In the genomic region with DNA sequence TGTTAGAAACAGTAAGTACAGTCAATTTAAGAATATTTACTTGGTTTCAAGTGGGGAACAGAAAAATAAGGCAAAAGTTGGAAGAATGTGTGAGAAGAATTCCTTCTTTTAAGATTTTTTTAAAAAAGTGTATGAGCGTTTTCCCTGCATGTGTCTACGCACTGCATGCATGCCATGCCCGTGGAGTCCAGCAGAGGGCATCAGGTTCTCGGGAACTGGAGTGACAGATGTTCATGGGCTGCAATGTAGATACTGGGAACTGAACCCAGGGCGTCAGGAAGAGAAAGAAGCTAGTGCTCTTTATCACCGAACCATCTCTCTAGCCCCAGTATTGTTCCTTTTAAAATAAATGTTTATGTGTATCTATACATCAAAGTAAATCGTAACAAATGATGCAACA, we compare ENCODE assay signal across 8 mouse cellular contexts.
A peak's percentile ranks its signal among the peaks of the same experiment; 100 is the strongest.
DNase-seq lines count a peak whose midpoint lies in the region; ATAC-seq and TF ChIP-seq lines count a peak whose summit lies in the region.

No protein-coding gene starts in this region.

- no peaks in the 10 kb centered on the region for H3K27me3 ChIP-seq in neural tube, embryonic 15.5 days (replicated peaks)

- no peak overlapping the region for H3K4me3 ChIP-seq in gastrocnemius, adult 2 months
- no peak overlapping the region for H3K4me3 ChIP-seq in neural tube, embryonic 15.5 days (replicated peaks)

- ATAC-seq in neural tube, embryonic 15.5 days (ENCODE audit: low FRiP score), result no peak
- ATAC-seq in megakaryocyte-erythroid progenitor cell, adult 5-6 weeks (replicated peaks; ENCODE audit: low FRiP score, low TSS enrichment, poor library complexity, severe bottlenecking), result 0 out of 2 replicates have a peak, but pooled peaks have one; percentile 65

- no peaks in the 10 kb centered on the region for H3K9me3 ChIP-seq in neural tube, embryonic 15.5 days (replicated peaks)

- no peak overlapping the region for H3K9ac ChIP-seq in neural tube, embryonic 15.5 days (replicated peaks)

- TF ChIP-seq CTCF in gastrocnemius, adult 2 months (IDR thresholded peaks at IDR 0.05), result peak; percentile 47

- no peaks in the 10 kb centered on the region for H3K4me1 ChIP-seq in neural tube, embryonic 15.5 days

- peak; percentile 16 for DNase-seq in gastrocnemius, adult 2 months
- no peak for DNase-seq in gastrocnemius, postnatal 36 days
- peak; percentile 25 for DNase-seq in neural tube, embryonic 10.5 days (ENCODE audit: extremely low spot score, low spot score)
- DNase-seq in embryo, embryonic 10.5 days (ENCODE audit: low spot score), result peak; percentile 30
- no peak for DNase-seq in T-cell, adult 2 months (ENCODE audit: low spot score)
- DNase-seq in layer of hippocampus, adult 8-10 months (ENCODE audit: low spot score in 2 of 2), result no peak

- no peaks in the 10 kb centered on the region for H3K36me3 ChIP-seq in neural tube, embryonic 15.5 days

- WGBS in neural tube, embryonic 15.5 days, result 76% methylated on average over 7 of the region's 7 CpGs

- no peak overlapping the region for H3K27ac ChIP-seq in gastrocnemius, adult 2 months
- no peak overlapping the region for H3K27ac ChIP-seq in neural tube, embryonic 15.5 days (replicated peaks)

- no peak overlapping the region for H3K4me2 ChIP-seq in neural tube, embryonic 15.5 days

- intact Hi-C loops in gastrocnemius, adult 2 months (cut with DNase I), result no loop called here
- intact Hi-C loops in gastrocnemius, postnatal 36 days (cut with DNase I), result no loop called here

Comparison
In these comparisons a context has a peak if more than half of its experiments do, and no peak if none do; other contexts are left out.
1. DNase-seq: peak in gastrocnemius, adult 2 months (single experiment), neural tube, embryonic 10.5 days (single experiment) and embryo, embryonic 10.5 days (single experiment); none in gastrocnemius, postnatal 36 days (0 of 2), T-cell, adult 2 months (single experiment) and layer of hippocampus, adult 8-10 months (0 of 2).